Mouse (Mus musculus): ENCODE measurements around the gene Pkd1l1.

DNA sequence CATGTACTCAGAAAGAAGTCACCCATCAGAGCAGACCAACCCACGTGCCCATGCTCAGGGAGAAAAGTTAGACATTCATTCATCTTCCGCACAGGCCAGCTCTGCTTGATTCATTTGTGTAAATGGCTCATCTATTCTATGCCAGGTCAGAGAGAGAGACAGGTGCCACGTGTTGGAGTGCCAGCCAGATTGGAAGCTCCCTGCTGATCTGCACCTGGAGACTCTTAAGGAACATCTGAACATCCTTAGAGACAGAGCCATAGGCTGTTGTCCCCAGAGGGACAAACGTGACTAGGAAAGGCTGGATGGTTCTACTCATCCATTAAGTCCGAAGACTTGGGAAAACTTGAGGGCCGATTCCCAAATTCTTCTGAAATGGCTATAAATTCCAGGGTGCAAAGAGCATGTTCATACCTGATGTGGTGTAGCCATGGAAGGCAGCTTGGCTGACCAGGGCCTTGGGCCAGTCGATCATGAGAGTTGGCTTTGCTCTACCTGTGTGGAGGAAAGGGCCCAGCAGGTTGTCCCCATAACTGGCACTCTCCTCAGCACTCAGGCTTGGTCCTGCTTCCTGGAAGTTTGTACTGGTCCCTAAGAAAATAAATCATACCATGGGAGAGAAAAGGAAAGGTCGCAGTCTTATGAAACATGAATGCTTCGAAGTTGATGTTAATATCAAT is 36.5 kb downstream of the Pkd1l1 start:
- TF ChIP-seq EP300 (IDR thresholded peaks at IDR 0.05) = no peak
- no peak for TF ChIP-seq CTCF (IDR thresholded peaks at IDR 0.05)

Data from lung, postnatal 0 days (tissue).